Mouse (Mus musculus) spleen, adult 10 weeks (tissue): ENCODE data around the gene Ankrd52. TPM values are rescaled to one million over a fixed set of nuclear protein-coding genes. Genes with fewer than 3 reads are reported as not detected.

Source experiments
- polyA plus RNA-seq: library from polyadenylated mRNA; stranded (reverse); fragments of 350-450 nt; fragmentation: Illumina TruSeq; extraction: RNeasy Lipid Tissue Mini Kit (QIAGEN cat#74804); gene quantifications from one replicate; pipeline ENCODE4 v1.2.3, GENCODE M21; 2015; ENCODE audit warnings: low replicate concordance; ENCODE audit not compliant: insufficient read depth

The Ankrd52 gene
- 35.0 TPM for polyA plus RNA-seq

GRCm38 (mm10) chr10:128376455-128377211, at the start of gene Ankrd52:
Gene Ankrd52 (plus strand): TSS chr10:128377115.

GRCm38 (mm10) chr10:128337306-128338181, 39.4 kb upstream of the Ankrd52 start, which contains the start of gene Cs:
Gene Cs (plus strand): TSS chr10:128337734.

GRCm38 (mm10) chr10:128368402-128369217, 8.3 kb upstream of the Ankrd52 start, which contains the start of gene Coq10a:
Gene Coq10a (minus strand): TSS chr10:128368997.

GRCm38 (mm10) chr10:128401056-128401455, 24.1 kb downstream of the Ankrd52 start, which contains the start of gene Slc39a5:
Gene Slc39a5 (minus strand): TSS chr10:128401229.

GRCm38 (mm10) chr10:128411211-128412054, 34.5 kb downstream of the Ankrd52 start, which contains the start of the genes Nabp2 and Rnf41:
Gene Nabp2 (minus strand): TSS chr10:128411492.
Gene Rnf41 (plus strand): TSS chr10:128411657.

Other genes with a start within 250 kb of the Ankrd52 start
- gene Rbms2, start 196.8 kb upstream of the Ankrd52 start, polyA plus RNA-seq: 28.3 TPM
- gene Gls2, start 182.7 kb upstream of the Ankrd52 start, polyA plus RNA-seq: 1.1 TPM
- gene Spryd4, start 165.3 kb upstream of the Ankrd52 start, polyA plus RNA-seq: 13.4 TPM
- not detected for gene Mip, start 151.3 kb upstream of the Ankrd52 start, polyA plus RNA-seq
- 14.1 TPM for gene Timeless, start 145.1 kb upstream of the Ankrd52 start, polyA plus RNA-seq
- gene Apon, start 123.0 kb upstream of the Ankrd52 start, polyA plus RNA-seq: 0.28 TPM
- gene Apof, start 108.4 kb upstream of the Ankrd52 start, polyA plus RNA-seq: 1.3 TPM
- 74.1 TPM for gene Stat2, start 106.6 kb upstream of the Ankrd52 start, polyA plus RNA-seq
- not detected for gene Il23a, start 78.4 kb upstream of the Ankrd52 start, polyA plus RNA-seq
- gene Pan2, start 73.8 kb upstream of the Ankrd52 start, polyA plus RNA-seq: 44.8 TPM
- gene Cnpy2, start 54.7 kb upstream of the Ankrd52 start, polyA plus RNA-seq: 58.8 TPM
- gene Cs, start 39.4 kb upstream of the Ankrd52 start, polyA plus RNA-seq: 121 TPM
- 42.0 TPM for gene Coq10a, start 8.1 kb upstream of the Ankrd52 start, polyA plus RNA-seq
- gene Slc39a5, start 24.1 kb downstream of the Ankrd52 start, polyA plus RNA-seq: not detected
- 48.3 TPM for gene Nabp2, start 34.4 kb downstream of the Ankrd52 start, polyA plus RNA-seq
- 25.2 TPM for gene Rnf41, start 34.5 kb downstream of the Ankrd52 start, polyA plus RNA-seq
- 93.2 TPM for gene Smarcc2, start 82.1 kb downstream of the Ankrd52 start, polyA plus RNA-seq
- 874 TPM for gene Myl6, start 117.0 kb downstream of the Ankrd52 start, polyA plus RNA-seq
- 0.25 TPM for gene Myl6b, start 121.6 kb downstream of the Ankrd52 start, polyA plus RNA-seq
- 82.6 TPM for gene Esyt1, start 148.8 kb downstream of the Ankrd52 start, polyA plus RNA-seq
- gene Zc3h10, start 170.7 kb downstream of the Ankrd52 start, polyA plus RNA-seq: 10.0 TPM
- 904 TPM for gene Rpl41, start 172.2 kb downstream of the Ankrd52 start, polyA plus RNA-seq
- 149 TPM for gene Pa2g4, start 188.9 kb downstream of the Ankrd52 start, polyA plus RNA-seq
- 2.2 TPM for gene Erbb3, start 212.5 kb downstream of the Ankrd52 start, polyA plus RNA-seq
- gene Rps26, start 249.6 kb downstream of the Ankrd52 start, polyA plus RNA-seq: 387 TPM